Mouse (Mus musculus) forebrain, embryonic 11.5 days (tissue): ENCODE data around the gene Olfr202. TPM values are rescaled to one million over a fixed set of nuclear protein-coding genes. Genes with fewer than 3 reads are reported as not detected.
"Not testable (repeated sequence)": the region's sequence is repeated elsewhere in the genome, so short reads cannot be mapped to it uniquely, and the experiment has no call there.

ENCODE experiments used
- ATAC-seq: fragments of 200-750 bp; cut with Nextera tagmentation; replicated peaks from 2 replicates; pipeline ENCODE4 v1.8.0; 2017; ENCODE audit warnings: moderate TSS enrichment; ENCODE audit not compliant: low FRiP score
- DNase-seq: peaks from one replicate; pipeline ENCODE4 v3.0.0-alpha.2; 2017; ENCODE audit warnings: low spot score
- H3K27ac ChIP-seq: fragments of 300-500 bp; sonication (generic); 2 replicates; pipeline ENCODE4 v1.5.1; 2014; ENCODE audit warnings: low read depth, low read length
- H3K27me3 ChIP-seq: fragments of 300-500 bp; sonication (generic); 2 replicates; pipeline ENCODE4 v1.6.1; 2014; ENCODE audit warnings: mild to moderate bottlenecking, low read length, mixed read lengths; ENCODE audit not compliant: control insufficient read depth, insufficient read depth
- H3K36me3 ChIP-seq: fragments of 300-500 bp; sonication (generic); 2 replicates; pipeline ENCODE4 v1.6.1; 2014; ENCODE audit warnings: mild to moderate bottlenecking, low read length, moderate library complexity, mixed read lengths; ENCODE audit not compliant: control insufficient read depth, insufficient read depth
- H3K4me1 ChIP-seq: fragments of 300-500 bp; sonication (generic); replicated peaks from 2 replicates; pipeline ENCODE4 v1.6.1; 2014; ENCODE audit warnings: low read length, mixed read lengths; ENCODE audit not compliant: control insufficient read depth, insufficient read depth
- H3K4me2 ChIP-seq: fragments of 300-500 bp; sonication (generic); 2 replicates; pipeline ENCODE4 v1.6.1; 2014; ENCODE audit warnings: low read depth, mild to moderate bottlenecking, low read length, moderate library complexity, mixed read lengths; ENCODE audit not compliant: severe bottlenecking
- H3K4me3 ChIP-seq: fragments of 300-500 bp; sonication (generic); 2 replicates; pipeline ENCODE4 v1.5.1; 2014; ENCODE audit warnings: low read depth, low read length
- H3K9ac ChIP-seq: fragments of 300-500 bp; sonication (generic); 2 replicates; pipeline ENCODE4 v1.6.1; 2014; ENCODE audit warnings: low read length
- H3K9me3 ChIP-seq: fragments of 300-500 bp; sonication (generic); 2 replicates; pipeline ENCODE4 v1.6.1; 2016; ENCODE audit warnings: low read length, mixed read lengths; ENCODE audit not compliant: control insufficient read depth
- WGBS: fragments of 180-500 bp; shearing (Covaris S2); extraction: QIAGEN DNeasy Blood & Tissue Kit; methylation state at CpG from one replicate; pipeline ENCODE4 v1.1.7; 2014; 5-methylcytosine and 5-hydroxymethylcytosine counted together
- polyA plus RNA-seq: library from polyadenylated mRNA; unstranded; fragments of >200 nt; fragmentation: Nextera tagmentation; extraction: Ambion mirVana; gene quantifications from 2 replicates; pipeline ENCODE4 v1.2.1, GENCODE M21; 2014

The Olfr202 gene
- polyA plus RNA-seq, 1 experiment from 2014 or later = not detected

GRCm38 (mm10) chr16:59269097-59269496 is 17.5 kb downstream of the Olfr202 start:
- not testable (repeated sequence) for H3K9me3 ChIP-seq, ATAC-seq, H3K9ac ChIP-seq, H3K27me3 ChIP-seq, DNase-seq, H3K4me1 ChIP-seq, H3K36me3 ChIP-seq, H3K27ac ChIP-seq, H3K4me3 ChIP-seq, H3K4me2 ChIP-seq
- 81% methylated on average over 4 of the region's 4 CpGs for WGBS

- H3K9me3 ChIP-seq = no peaks in the 10 kb centered on the region
- no peaks in the 10 kb centered on the region for H3K27me3 ChIP-seq
- 88% methylated on average over 17 of the region's 17 CpGs for WGBS
- no peak overlapping the region for H3K9ac ChIP-seq
- no peak for DNase-seq
- no peaks in the 10 kb centered on the region for H3K4me1 ChIP-seq
- H3K27ac ChIP-seq = no peak overlapping the region
- ATAC-seq = no peak
- no peak overlapping the region for H3K4me3 ChIP-seq
- H3K4me2 ChIP-seq = no peak overlapping the region
- no peaks in the 10 kb centered on the region for H3K36me3 ChIP-seq
Observed at GRCm38 (mm10) chr16:59249684-59250083, 36.9 kb downstream of the Olfr202 start.

Other genes with a start within 250 kb of the Olfr202 start
- not detected in 2 replicates for gene Olfr187, start 247.0 kb downstream of the Olfr202 start, polyA plus RNA-seq
- not detected in 2 replicates for gene Olfr190, start 208.8 kb downstream of the Olfr202 start, polyA plus RNA-seq
- not detected in 2 replicates for gene Olfr191, start 197.0 kb downstream of the Olfr202 start, polyA plus RNA-seq
- gene Olfr193, start 174.9 kb downstream of the Olfr202 start, polyA plus RNA-seq = not detected in 2 replicates
- not detected in 2 replicates for gene Olfr194, start 165.7 kb downstream of the Olfr202 start, polyA plus RNA-seq
- gene Olfr195, start 139.7 kb downstream of the Olfr202 start, polyA plus RNA-seq = not detected in 2 replicates
- gene Olfr196, start 116.3 kb downstream of the Olfr202 start, polyA plus RNA-seq = not detected in 2 replicates
- gene Olfr198, start 83.3 kb downstream of the Olfr202 start, polyA plus RNA-seq = not detected in 2 replicates
- not detected in 2 replicates for gene Olfr199, start 67.0 kb downstream of the Olfr202 start, polyA plus RNA-seq
- not detected in 2 replicates for gene Olfr201, start 14.2 kb downstream of the Olfr202 start, polyA plus RNA-seq
- gene Olfr203, start 12.1 kb upstream of the Olfr202 start, polyA plus RNA-seq = not detected in 2 replicates
- not detected in 2 replicates for gene Olfr204, start 31.5 kb upstream of the Olfr202 start, polyA plus RNA-seq
- gene Olfr205, start 44.3 kb upstream of the Olfr202 start, polyA plus RNA-seq = not detected in 2 replicates
- not detected in 2 replicates for gene Olfr206, start 62.5 kb upstream of the Olfr202 start, polyA plus RNA-seq
- gene Olfr209, start 77.2 kb upstream of the Olfr202 start, polyA plus RNA-seq = not detected in 2 replicates
- gene Gabrr3, start 120.5 kb upstream of the Olfr202 start, polyA plus RNA-seq = 0.07 TPM in 1 of 2 replicates, not detected in the other
- gene Riox2, start 185.0 kb upstream of the Olfr202 start, polyA plus RNA-seq = 30.7 and 31.1 TPM in 2 replicates